Mouse (Mus musculus) WW6 (cell line): ENCODE results near the gene Hoxd8.

Source experiments
- DNase-seq: peaks from one replicate; pipeline ENCODE4 v3.0.0-alpha.2; 2013; ENCODE audit warnings: low read depth, low spot score

Gene Hoxd8

GRCm38 (mm10) chr2:74733765-74734164, 29.4 kb downstream of the Hoxd8 start:
- DNase-seq, result no peak

GRCm38 (mm10) chr2:74734451-74734850, 30.0 kb downstream of the Hoxd8 start:
- DNase-seq, result no peak

GRCm38 (mm10) chr2:74734996-74735811, 30.8 kb downstream of the Hoxd8 start:
- no peak for DNase-seq

GRCm38 (mm10) chr2:74735851-74736687, 31.7 kb downstream of the Hoxd8 start:
- DNase-seq, result no peak

- DNase-seq, result no peak
These were observed 32.5 kb downstream of the Hoxd8 start for GRCm38 (mm10) chr2:74736688-74737577.

GRCm38 (mm10) chr2:74737578-74738070, 33.2 kb downstream of the Hoxd8 start:
- no peak for DNase-seq

- no peak for DNase-seq
These were observed 34.4 kb downstream of the Hoxd8 start for GRCm38 (mm10) chr2:74738623-74739475.

- no peak for DNase-seq
These were observed 35.0 kb downstream of the Hoxd8 start for GRCm38 (mm10) chr2:74739476-74739800.

- no peak for DNase-seq
These were observed 35.5 kb downstream of the Hoxd8 start for GRCm38 (mm10) chr2:74739869-74740268.

- DNase-seq, result no peak
These were observed 36.1 kb downstream of the Hoxd8 start for GRCm38 (mm10) chr2:74740311-74741091.

GRCm38 (mm10) chr2:74741252-74741978, 37.0 kb downstream of the Hoxd8 start:
- DNase-seq, result no peak

- no peak for DNase-seq
These were observed 37.5 kb downstream of the Hoxd8 start for GRCm38 (mm10) chr2:74741979-74742277.

- DNase-seq, result no peak
These were observed 41.3 kb downstream of the Hoxd8 start for GRCm38 (mm10) chr2:74745540-74746297.

- no peak for DNase-seq
These were observed 42.0 kb downstream of the Hoxd8 start for GRCm38 (mm10) chr2:74746298-74746921.

GRCm38 (mm10) chr2:74747006-74747405, 42.6 kb downstream of the Hoxd8 start:
- no peak for DNase-seq

GRCm38 (mm10) chr2:74747661-74748141, 43.3 kb downstream of the Hoxd8 start:
- no peak for DNase-seq

GRCm38 (mm10) chr2:74748436-74748995, 44.1 kb downstream of the Hoxd8 start:
- DNase-seq, result no peak
